Mouse (Mus musculus): ENCODE measurements around the gene Gtpbp1. TPM values are rescaled to one million over a fixed set of nuclear protein-coding genes. Genes with fewer than 3 reads are reported as not detected.

Gtpbp1 gene
- total and polyA plus RNA-seq, 3 experiments: 26.9 to 30.1 (median 27.0) TPM

- no peaks in the 10 kb centered on the region for H3K79me2 ChIP-seq (replicated peaks; ENCODE audit: control insufficient read depth, insufficient read depth, low read length)
- H3K4me3 ChIP-seq: no peak overlapping the region
- intact Hi-C loops (cut with DNase I): loop anchor here (5.0 kb wide), 1 partner anchor 37 kb away; the partner anchor contains the start of gene Gtpbp1
- peaks cover under 1% of the 10 kb centered on the region; the same call in 1 of the 2 replicates for H3K4me1 ChIP-seq (ENCODE audit: control insufficient read depth, insufficient read depth, low read length)
- no peak overlapping the region for H3K27ac ChIP-seq
- WGBS: 83% methylated on average over 10 of the region's 10 CpGs
- H3K36me3 ChIP-seq (ENCODE audit: control insufficient read depth, insufficient read depth, low read length): peaks cover 2% of the 10 kb centered on the region; the same call in 1 of the 2 replicates
- DNase-seq: no peak
- TF ChIP-seq EP300 (IDR thresholded peaks at IDR 0.05; ENCODE audit: insufficient read depth, low read depth, low read length): no peak
- TF ChIP-seq CTCF (IDR thresholded peaks at IDR 0.05): no peak
- TF ChIP-seq POLR2A (IDR thresholded peaks at IDR 0.05; ENCODE audit: insufficient read depth, low read depth, low read length): no peak
- no peak overlapping the region for H3K9ac ChIP-seq (ENCODE audit: low read depth, low read length)
- H3K27me3 ChIP-seq (ENCODE audit: control insufficient read depth, insufficient read depth, low read length): no peaks in the 10 kb centered on the region
Measured at GRCm38 (mm10) chr15:79728731-79729388, 38.2 kb downstream of the Gtpbp1 start.

GRCm38 (mm10) chr15:79731554-79731953 lies 40.9 kb downstream of the Gtpbp1 start:
- TF ChIP-seq EP300 (IDR thresholded peaks at IDR 0.05; ENCODE audit: insufficient read depth, low read depth, low read length) (no peak), POLR2A (IDR thresholded peaks at IDR 0.05; ENCODE audit: insufficient read depth, low read depth, low read length) (no peak), CTCF (IDR thresholded peaks at IDR 0.05) (no peak)
- H3K4me1 ChIP-seq (ENCODE audit: control insufficient read depth, insufficient read depth, low read length): peaks cover 12% of the 10 kb centered on the region
- DNase-seq: no peak
- H3K9ac ChIP-seq (ENCODE audit: low read depth, low read length): no peak overlapping the region
- H3K4me3 ChIP-seq: no peak overlapping the region
- intact Hi-C loops (cut with DNase I): no loop called here
- 89% methylated on average over 7 of the region's 7 CpGs for WGBS
- peaks cover 9% of the 10 kb centered on the region for H3K36me3 ChIP-seq (ENCODE audit: control insufficient read depth, insufficient read depth, low read length)
- H3K27me3 ChIP-seq (ENCODE audit: control insufficient read depth, insufficient read depth, low read length): no peaks in the 10 kb centered on the region
- H3K79me2 ChIP-seq (replicated peaks; ENCODE audit: control insufficient read depth, insufficient read depth, low read length): no peaks in the 10 kb centered on the region
- H3K27ac ChIP-seq: no peak overlapping the region

- Histone ChIP-seq H3K27me3 (ENCODE audit: control insufficient read depth, insufficient read depth, low read length) (no peaks in the 10 kb centered on the region), H3K9ac (ENCODE audit: low read depth, low read length) (no peak overlapping the region), H3K4me1 (ENCODE audit: control insufficient read depth, insufficient read depth, low read length) (peaks cover 12% of the 10 kb centered on the region), H3K27ac (peak overlapping the region; percentile 93), H3K36me3 (ENCODE audit: control insufficient read depth, insufficient read depth, low read length) (peaks cover 9% of the 10 kb centered on the region), H3K79me2 (replicated peaks; ENCODE audit: control insufficient read depth, insufficient read depth, low read length) (no peaks in the 10 kb centered on the region), H3K4me3 (no peak overlapping the region)
- 82% methylated on average over 8 of the region's 8 CpGs for WGBS
- TF ChIP-seq POLR2A (IDR thresholded peaks at IDR 0.05; ENCODE audit: insufficient read depth, low read depth, low read length): no peak
- no peak for TF ChIP-seq EP300 (IDR thresholded peaks at IDR 0.05; ENCODE audit: insufficient read depth, low read depth, low read length)
- no peak for TF ChIP-seq CTCF (IDR thresholded peaks at IDR 0.05)
- intact Hi-C loops (cut with DNase I): no loop called here
- DNase-seq: no peak
Measured at GRCm38 (mm10) chr15:79733192-79733591, 42.5 kb downstream of the Gtpbp1 start.

- TF ChIP-seq CTCF (IDR thresholded peaks at IDR 0.05) (no peak), POLR2A (IDR thresholded peaks at IDR 0.05; ENCODE audit: insufficient read depth, low read depth, low read length) (no peak), EP300 (IDR thresholded peaks at IDR 0.05; ENCODE audit: insufficient read depth, low read depth, low read length) (no peak)
- Histone ChIP-seq H3K79me2 (replicated peaks; ENCODE audit: control insufficient read depth, insufficient read depth, low read length) (no peaks in the 10 kb centered on the region), H3K27me3 (ENCODE audit: control insufficient read depth, insufficient read depth, low read length) (no peaks in the 10 kb centered on the region), H3K4me1 (ENCODE audit: control insufficient read depth, insufficient read depth, low read length) (peaks cover 12% of the 10 kb centered on the region), H3K36me3 (ENCODE audit: control insufficient read depth, insufficient read depth, low read length) (peaks cover 9% of the 10 kb centered on the region), H3K4me3 (no peak overlapping the region), H3K27ac (peak overlapping the region; percentile 93), H3K9ac (ENCODE audit: low read depth, low read length) (no peak overlapping the region)
- no peak for DNase-seq
- intact Hi-C loops (cut with DNase I): no loop called here
- 67% methylated on average over 4 of the region's 4 CpGs for WGBS
Measured at GRCm38 (mm10) chr15:79733640-79734039, 43.0 kb downstream of the Gtpbp1 start.

GRCm38 (mm10) chr15:79734311-79734710 lies 43.7 kb downstream of the Gtpbp1 start:
- H3K27ac ChIP-seq: peak overlapping the region; percentile 93
- H3K36me3 ChIP-seq (ENCODE audit: control insufficient read depth, insufficient read depth, low read length): peaks cover 9% of the 10 kb centered on the region
- no peak overlapping the region for H3K4me3 ChIP-seq
- no peaks in the 10 kb centered on the region for H3K79me2 ChIP-seq (replicated peaks; ENCODE audit: control insufficient read depth, insufficient read depth, low read length)
- no peak for TF ChIP-seq CTCF (IDR thresholded peaks at IDR 0.05)
- no peak for TF ChIP-seq POLR2A (IDR thresholded peaks at IDR 0.05; ENCODE audit: insufficient read depth, low read depth, low read length)
- no peak for TF ChIP-seq EP300 (IDR thresholded peaks at IDR 0.05; ENCODE audit: insufficient read depth, low read depth, low read length)
- intact Hi-C loops (cut with DNase I): no loop called here
- no peak overlapping the region for H3K9ac ChIP-seq (ENCODE audit: low read depth, low read length)
- no peaks in the 10 kb centered on the region for H3K27me3 ChIP-seq (ENCODE audit: control insufficient read depth, insufficient read depth, low read length)
- 66% methylated on average over 8 of the region's 8 CpGs for WGBS
- H3K4me1 ChIP-seq (ENCODE audit: control insufficient read depth, insufficient read depth, low read length): peaks cover 17% of the 10 kb centered on the region
- DNase-seq: peak in 1 of 2 experiments; percentile 24

- H3K4me1 ChIP-seq (ENCODE audit: control insufficient read depth, insufficient read depth, low read length): peaks cover 14% of the 10 kb centered on the region
- no peak for DNase-seq
- no peak for TF ChIP-seq EP300 (IDR thresholded peaks at IDR 0.05; ENCODE audit: insufficient read depth, low read depth, low read length)
- TF ChIP-seq CTCF (IDR thresholded peaks at IDR 0.05): no peak
- TF ChIP-seq POLR2A (IDR thresholded peaks at IDR 0.05; ENCODE audit: insufficient read depth, low read depth, low read length): no peak
- no peaks in the 10 kb centered on the region for H3K79me2 ChIP-seq (replicated peaks; ENCODE audit: control insufficient read depth, insufficient read depth, low read length)
- no peaks in the 10 kb centered on the region for H3K27me3 ChIP-seq (ENCODE audit: control insufficient read depth, insufficient read depth, low read length)
- peak overlapping the region; percentile 11; the same call in 1 of the 2 replicates for H3K4me3 ChIP-seq
- H3K36me3 ChIP-seq (ENCODE audit: control insufficient read depth, insufficient read depth, low read length): peaks cover 3% of the 10 kb centered on the region; the same call in 1 of the 2 replicates
- no peak overlapping the region for H3K9ac ChIP-seq (ENCODE audit: low read depth, low read length)
- H3K27ac ChIP-seq: peak overlapping the region; percentile 98
- intact Hi-C loops (cut with DNase I): loop anchor here (5.0 to 10.0 kb wide), 2 partner anchors 83 to 334 kb away; partner anchors contain the start of genes Cby1 and Fam227a
- 57% methylated on average over 3 of the region's 3 CpGs for WGBS
Measured at GRCm38 (mm10) chr15:79740739-79741138, 50.1 kb downstream of the Gtpbp1 start.
